Mouse (Mus musculus) T-helper 2 cell (primary cell): ENCODE results near the gene Lactbl1.

Source experiments
- in situ Hi-C: fragments of 300-600 bp; cut with MboI, MseI; formaldehyde crosslinking; loops from one replicate; pipeline ENCODE4 v1.15.1; 2025; ENCODE audit warnings: high pct_unique_total_duplicates

Gene Lactbl1

DNA sequence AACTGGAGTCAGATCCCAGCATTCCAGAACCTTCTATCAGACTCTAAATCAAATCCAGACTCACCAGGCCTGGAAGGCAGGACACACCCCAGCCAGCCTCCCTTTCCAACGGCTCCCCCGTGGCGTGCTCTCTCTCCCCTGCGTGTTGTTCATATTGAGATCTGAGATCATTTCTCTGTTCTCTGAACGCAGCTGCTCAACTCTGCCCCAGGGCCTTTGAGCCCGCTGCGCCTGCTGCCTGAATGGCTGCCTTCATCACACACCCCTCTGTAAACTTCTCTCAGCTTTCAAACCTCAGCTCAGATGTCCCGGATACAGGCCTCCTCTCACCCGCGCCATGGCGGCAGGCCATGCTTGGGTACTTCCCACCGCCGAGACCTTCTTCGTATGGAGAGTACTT, 58.2 kb downstream of the Lactbl1 start:
- in situ Hi-C loops: no loop called here

DNA sequence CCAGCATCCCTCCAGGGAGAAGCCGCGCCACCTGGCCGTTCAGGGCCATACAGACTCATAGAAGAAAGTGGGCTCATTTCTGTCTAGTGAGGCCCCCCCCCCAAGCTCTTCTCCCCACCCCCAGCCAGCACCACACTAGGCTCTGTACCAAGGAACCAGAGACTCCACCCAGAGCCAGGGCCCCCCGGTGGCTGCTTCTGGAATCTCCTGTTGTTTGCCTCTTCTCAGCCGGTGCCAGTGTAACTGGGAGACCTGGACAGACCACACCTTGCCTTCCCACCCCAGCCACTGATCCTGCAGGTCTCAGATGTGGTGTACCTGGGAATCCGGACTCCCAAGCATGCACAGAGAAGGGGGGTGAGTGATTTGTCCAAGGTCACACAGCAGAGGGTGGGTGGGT, 62.1 kb downstream of the Lactbl1 start:
- in situ Hi-C loops: no loop called here

DNA sequence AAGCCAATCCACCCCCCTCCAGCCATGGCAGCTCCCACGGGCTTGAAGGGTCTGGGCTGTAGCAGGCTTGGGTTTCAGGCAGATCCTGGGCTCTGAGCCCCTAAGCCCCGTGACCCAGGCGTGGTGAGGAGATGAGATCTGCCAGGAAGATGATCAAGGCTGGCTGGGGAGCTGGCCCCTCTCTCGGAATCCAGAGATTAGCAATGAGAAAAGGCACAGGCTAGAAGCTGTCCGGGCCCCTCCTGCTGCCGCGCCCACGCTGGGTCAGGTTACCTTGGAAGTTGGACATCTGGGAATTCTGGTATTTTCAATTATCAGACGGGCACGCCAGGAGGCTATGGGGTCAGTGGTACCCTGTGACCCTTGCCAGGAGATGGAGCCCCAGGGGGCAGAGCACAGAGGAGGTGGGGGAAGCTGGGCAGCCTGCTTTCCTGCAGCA, 63.0 kb downstream of the Lactbl1 start:
- in situ Hi-C loops: no loop called here

DNA sequence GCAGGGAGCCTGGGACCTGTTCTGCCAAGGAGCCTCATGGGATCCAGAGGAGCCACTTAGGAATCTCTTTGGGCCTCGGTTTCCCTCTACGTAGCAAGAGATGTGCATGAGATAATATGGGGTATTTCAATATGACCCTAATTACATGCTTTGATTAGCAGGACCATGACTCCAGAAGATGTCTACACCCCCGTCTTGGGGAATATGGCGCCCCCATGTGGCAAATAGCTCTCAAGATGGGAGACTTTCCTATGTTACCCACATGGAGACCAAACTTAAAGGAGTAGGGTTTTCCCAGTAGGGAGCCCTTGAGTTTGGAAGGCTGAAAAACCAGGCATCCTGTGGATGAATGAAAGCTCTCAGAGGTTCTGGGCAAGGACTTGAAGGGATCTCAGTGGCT, 65.7 kb downstream of the Lactbl1 start:
- in situ Hi-C loops: no loop called here
